Mouse (Mus musculus) C2C12 (cell line): ENCODE measurements around the gene Gypa.

ENCODE experiments used
- CTCF ChIP-seq: IDR thresholded peaks from one replicate; pipeline ENCODE4 v1.5.1; 2011; ENCODE audit not compliant: control insufficient read depth, insufficient read depth, insufficient read length
- MAX ChIP-seq: IDR thresholded peaks from one replicate; pipeline ENCODE4 v1.6.1; 2011; ENCODE audit warnings: mild to moderate bottlenecking, control low read depth
- MYOG ChIP-seq: IDR thresholded peaks from one replicate; pipeline ENCODE4 v1.6.1; 2011; ENCODE audit not compliant: control insufficient read depth, insufficient read length; ENCODE audit errors: extremely low read depth

GRCm38 (mm10) chr8:80500773-80501172, 7.2 kb downstream of the Gypa start:
- TF ChIP-seq MYOG = no peak
- TF ChIP-seq CTCF = no peak
- no peak for TF ChIP-seq MAX
